Mouse (Mus musculus): Measurements from ENCODE around the gene Myom3.

Gene Myom3

GRCm38 (mm10) chr4:135854630-135855029, 95.1 kb downstream of the Myom3 start:
- intact Hi-C loops (cut with DNase I): loop anchor here (5.0 kb wide), 1 partner anchor 32 kb away; no protein-coding TSS in a partner anchor

GRCm38 (mm10) chr4:135855080-135855479, 95.6 kb downstream of the Myom3 start:
- intact Hi-C loops (cut with DNase I): loop anchor here (5.0 kb wide), 1 partner anchor 33 kb away; no protein-coding TSS in a partner anchor

- intact Hi-C loops (cut with DNase I): loop anchor here (2.0 to 5.0 kb wide), 2 partner anchors 17 to 33 kb away; partner anchors contain the start of gene Pnrc2
These were observed 96.2 kb downstream of the Myom3 start, which contains the start of gene Srsf10 for GRCm38 (mm10) chr4:135855536-135856222. Gene Srsf10, plus strand, starts transcription at chr4:135855747.

GRCm38 (mm10) chr4:135856223-135857091, 96.9 kb downstream of the Myom3 start:
- intact Hi-C loops (cut with DNase I): loop anchor here (2.0 to 5.0 kb wide), 2 partner anchors 16 to 34 kb away; partner anchors contain the start of gene Pnrc2

GRCm38 (mm10) chr4:135857597-135858186, 98.2 kb downstream of the Myom3 start:
- intact Hi-C loops (cut with DNase I): loop anchor here (2.0 to 5.0 kb wide), 2 partner anchors 15 to 35 kb away; partner anchors contain the start of gene Pnrc2
